Mouse (Mus musculus): Measurements from ENCODE around the gene Ercc4. TPM values are rescaled to one million over a fixed set of nuclear protein-coding genes. Genes with fewer than 3 reads are reported as not detected.
A peak's percentile ranks its signal among the peaks of the same experiment; 100 is the strongest.
"Not testable (repeated sequence)": the region's sequence is repeated elsewhere in the genome, so short reads cannot be mapped to it uniquely, and the experiment has no call there.

The Ercc4 gene
- polyA plus RNA-seq (2017; shearing (Covaris generic)), result 10 to 100 TPM; 16.2 to 20.3 (median 16.3) TPM

DNA sequence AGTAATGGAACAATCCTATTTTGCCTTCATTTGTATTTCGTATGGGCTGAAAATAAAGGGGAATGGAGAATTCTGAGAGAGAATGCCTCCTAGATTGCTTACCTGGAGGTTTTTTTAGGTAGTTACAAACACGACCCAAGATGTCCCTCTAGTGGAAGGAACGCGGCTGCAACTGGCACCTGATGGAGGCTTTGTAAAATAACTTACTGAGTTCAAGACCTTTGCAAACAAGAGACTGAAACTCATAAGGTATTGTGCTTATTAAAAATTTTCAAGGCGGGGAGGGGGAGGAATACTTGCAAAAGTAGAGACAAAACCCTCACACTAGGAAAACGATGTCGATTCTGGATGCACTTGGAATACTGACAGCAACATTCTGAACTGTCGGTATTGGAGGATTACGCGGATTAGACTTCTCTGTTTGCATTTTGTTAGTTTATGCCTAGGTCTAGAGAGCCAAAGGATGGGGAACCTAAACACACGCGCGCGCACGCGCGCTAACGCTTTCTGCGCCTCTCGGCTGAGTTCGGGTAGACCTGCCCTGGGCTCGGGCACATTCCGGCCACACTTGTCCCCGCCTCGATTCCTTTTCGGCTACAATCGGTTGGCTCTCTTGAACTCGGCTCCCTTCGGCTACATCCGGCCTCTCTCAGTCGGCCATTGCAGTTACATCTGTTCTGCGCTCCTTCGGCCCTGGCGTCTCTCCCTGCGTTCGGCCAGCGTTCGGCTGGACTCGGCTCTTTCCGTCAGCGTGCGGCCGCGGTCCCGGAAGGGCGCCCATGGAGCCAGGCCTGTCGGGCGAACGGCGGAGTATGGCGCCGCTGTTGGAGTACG lies at the start of gene Ercc4:
Gene Ercc4 (plus strand): TSS at position 529 of the 834 bp plus-strand sequence.
- peak; percentile 95 for ATAC-seq

DNA sequence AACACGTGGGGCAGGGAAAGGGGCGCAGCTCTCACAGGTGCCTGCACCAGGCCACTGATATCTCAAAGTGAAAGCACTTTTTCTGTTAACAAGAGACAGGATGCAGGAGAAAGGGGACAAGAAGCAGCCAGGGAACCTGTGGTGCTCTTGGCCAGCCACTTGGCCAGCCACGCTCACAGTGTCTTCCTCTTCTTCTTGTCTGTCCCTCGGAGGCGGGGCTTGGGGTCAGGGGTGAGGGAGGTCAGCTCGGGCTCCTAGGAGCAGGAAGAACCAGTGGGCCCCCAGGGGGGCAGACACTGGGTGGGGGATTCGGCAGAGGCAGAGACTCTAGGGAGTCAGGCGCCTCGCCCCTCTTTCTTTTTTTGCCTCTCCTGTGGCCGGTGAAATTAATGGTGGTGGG lies 48.4 kb upstream of the Ercc4 start:
- no peak for ATAC-seq

DNA sequence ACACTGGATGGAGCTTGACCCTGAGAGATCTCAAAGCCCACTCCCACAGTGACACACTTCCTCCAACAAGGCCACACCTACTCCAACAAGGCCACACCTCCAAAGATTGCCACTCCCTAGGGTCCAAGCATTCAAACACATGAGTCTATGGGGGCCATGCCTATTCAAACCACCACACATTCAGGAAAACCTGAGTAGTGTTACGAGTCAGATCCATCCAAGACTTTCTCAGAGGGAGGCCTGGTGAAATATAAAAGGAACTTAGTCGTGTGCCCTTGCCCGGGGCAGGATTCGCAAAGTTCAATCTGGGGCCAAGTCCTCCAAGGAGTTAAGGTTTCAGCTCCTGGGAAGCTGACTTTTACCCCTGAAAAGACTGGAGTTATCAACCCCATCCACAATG lies 35.3 kb upstream of the Ercc4 start:
- no peak for ATAC-seq

DNA sequence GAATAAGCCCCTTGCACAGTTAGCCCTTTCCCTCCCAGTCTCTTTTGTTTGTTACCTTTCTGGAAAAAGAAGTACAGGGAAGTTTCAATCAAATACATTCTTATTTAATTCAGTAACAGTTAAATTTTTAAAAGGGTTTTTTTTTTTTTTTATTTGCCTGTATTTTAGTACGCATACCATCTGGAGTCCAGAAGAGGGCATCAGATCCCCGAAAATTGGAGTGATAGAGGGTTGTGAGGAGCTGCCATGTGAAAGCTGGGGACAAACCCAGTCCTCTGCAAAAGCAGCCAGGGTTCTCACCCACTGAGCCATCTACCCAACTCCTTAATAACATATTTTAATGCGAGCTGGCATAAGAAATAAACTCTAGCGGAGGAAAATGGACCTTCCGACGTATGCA lies 29.3 kb upstream of the Ercc4 start:
- no peak for ATAC-seq

DNA sequence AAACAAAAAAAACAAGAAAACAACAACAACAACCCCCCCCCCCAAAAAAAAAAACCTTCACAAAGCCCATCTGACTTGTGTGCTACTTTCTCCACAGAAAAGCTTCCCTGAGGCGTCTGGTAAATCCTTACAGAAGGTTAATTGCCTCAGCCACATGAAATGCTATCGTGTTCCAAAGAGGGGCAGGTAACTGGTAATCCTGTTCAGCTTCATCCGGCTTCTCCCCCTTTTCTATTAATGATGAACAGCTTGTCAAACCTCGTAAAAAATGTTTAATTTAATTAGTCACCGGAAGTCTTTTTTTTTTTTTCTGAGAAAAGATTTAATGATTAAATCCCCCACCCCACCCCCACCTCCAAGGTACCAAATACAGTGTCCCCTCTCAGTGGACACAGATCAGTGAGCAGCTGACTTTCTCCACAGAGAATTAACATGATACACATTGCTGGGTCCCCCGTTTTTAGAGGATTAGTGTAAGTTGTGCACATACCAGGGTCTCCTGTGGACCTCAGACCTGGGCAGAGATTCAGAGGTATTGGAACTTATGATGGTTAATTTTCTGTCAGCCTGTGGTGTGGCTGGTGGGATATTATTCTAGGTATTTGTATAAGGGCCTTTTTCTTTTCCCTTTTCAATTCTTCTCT lies 26.2 kb upstream of the Ercc4 start:
- ATAC-seq, result no peak

DNA sequence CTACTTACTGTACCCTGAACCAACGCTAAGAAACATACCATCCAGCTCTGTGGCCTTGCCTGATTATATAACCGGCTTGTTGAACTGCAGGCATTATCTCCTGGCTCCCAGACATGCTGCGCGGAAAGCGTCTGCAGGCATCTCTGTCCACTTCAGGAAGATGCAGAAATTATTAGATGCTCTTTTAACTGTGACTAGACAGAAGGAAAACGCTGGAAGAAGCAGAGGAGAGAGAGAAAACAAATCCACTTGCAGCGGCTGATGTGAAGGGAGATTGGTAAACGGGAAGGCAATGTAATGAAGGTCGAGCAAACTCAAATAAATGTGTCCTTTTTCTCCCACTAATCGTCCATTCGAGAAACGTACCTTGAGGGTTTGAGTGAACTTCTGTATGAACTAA lies 1.1 kb upstream of the Ercc4 start:
- no peak for ATAC-seq

DNA sequence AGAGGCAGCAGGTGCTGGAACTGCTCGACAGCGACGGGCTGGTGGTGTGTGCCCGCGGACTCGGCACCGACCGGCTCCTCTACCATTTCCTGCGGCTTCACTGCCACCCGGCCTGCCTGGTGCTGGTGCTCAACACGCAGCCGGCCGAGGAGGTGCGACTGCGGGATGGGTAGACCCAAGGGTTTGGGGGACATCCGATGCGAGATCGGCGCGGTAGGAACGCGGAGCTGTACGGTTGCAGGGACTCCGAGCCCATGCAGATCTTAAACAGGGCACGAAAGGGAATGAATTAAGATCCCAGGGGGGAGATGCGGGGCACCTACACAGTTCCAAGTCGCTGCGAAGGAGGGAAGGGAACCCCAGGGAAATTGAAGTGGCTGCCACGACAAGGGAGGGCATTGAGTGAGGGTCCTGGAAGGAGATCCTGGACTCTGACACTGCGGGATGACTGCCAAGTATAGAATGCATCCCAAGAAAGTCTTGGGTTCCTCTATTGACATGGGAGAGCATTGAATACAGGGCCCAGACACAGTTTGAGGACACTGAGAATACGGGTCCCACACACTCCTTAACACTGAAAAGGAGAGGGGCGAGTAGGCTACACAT lies 609 bp downstream of the Ercc4 start:
- ATAC-seq, result peak; percentile 31

DNA sequence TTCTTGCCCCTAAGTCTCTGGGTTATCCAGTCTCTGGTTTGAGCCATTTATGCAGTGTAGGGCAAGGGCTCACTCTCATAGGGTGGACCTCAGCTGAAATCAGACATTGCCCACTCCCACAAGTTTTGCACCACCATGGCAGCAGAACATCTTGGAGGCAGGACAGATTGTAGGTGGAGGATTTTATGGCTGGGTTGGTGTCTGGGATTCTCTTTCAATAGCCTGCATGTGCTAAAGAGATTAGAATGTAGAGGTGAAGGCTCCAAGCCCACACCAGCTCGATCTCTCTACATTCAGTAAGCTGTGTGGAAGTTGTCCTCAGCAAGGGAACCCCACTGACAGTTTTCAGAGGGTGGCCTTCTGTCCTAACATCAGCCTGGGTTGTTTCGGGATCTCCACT lies 5.3 kb downstream of the Ercc4 start:
- no peak for ATAC-seq

DNA sequence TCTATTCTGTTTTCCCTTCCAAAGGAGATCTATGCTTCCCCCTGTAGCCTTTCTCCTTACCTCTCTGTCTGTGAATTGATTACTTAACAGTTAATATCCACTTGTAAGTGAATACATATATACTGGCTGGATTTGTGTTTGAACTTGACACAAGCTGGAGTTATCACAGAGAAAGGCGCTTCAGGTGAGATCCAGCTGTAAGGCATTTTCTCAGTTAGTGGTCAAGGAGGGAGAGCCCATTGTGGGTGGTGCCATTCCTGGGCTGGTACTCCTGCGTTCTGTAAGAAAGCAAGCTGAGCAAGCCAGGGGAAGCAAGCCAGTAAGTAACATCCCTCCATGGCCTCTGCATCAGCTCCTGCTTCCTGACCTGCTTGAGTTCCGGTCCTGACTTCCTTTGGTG lies 6.0 kb downstream of the Ercc4 start:
- ATAC-seq, result not testable (repeated sequence)

DNA sequence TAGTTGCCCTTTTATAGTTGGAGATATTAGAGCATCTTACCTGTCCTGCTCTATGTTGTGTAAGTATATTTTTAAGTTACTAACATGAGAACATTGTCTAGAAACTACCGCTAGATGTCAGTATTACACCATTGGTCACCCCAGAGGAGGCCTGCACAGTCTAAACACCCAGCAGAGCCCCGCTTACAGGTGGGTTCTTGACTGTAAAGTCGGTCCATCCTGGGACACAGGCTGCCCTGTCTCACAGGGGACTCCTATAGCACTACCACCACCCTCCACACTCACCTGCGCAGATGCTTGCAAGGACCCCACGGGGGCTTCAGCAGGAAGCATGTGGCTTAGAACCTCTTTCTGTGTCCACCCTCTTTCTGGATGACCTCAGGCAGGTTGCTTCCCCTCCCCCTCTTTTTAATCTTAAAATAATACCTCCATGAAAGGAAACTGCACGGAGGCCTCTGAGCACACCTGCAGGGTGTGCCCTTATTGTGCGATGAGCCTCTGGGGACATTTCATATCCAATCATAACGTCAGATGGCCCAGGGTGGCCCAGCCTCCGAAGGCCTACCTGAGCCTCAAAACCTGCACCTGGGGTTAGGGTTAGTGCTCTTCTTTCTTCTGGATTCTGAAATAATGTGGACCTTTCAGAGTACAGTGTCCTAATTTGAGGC lies 7.9 kb downstream of the Ercc4 start:
- peak; percentile 88 for ATAC-seq

DNA sequence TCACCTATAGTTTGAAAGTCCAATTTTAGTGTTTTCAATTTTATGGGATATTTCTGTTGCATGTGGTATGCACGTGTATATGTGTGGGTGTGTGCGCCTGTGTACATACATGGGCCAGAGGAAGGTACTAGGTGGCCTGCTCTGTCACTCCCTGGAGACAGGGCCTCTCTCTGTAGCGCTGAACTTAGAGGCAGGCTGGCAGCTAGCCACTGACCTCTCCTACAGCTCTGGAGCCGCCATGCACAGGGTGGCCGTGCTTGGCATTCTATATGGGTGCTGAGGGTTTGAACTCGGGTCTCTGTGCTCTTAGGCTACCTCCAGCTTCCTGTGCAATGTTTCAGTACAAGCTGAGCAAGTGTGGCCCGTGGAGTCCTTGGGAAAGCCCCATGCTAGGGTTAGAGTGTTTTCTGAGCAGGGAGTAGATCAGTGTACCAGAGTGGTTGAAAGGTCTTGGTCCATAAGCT lies 8.5 kb downstream of the Ercc4 start:
- no peak for ATAC-seq

DNA sequence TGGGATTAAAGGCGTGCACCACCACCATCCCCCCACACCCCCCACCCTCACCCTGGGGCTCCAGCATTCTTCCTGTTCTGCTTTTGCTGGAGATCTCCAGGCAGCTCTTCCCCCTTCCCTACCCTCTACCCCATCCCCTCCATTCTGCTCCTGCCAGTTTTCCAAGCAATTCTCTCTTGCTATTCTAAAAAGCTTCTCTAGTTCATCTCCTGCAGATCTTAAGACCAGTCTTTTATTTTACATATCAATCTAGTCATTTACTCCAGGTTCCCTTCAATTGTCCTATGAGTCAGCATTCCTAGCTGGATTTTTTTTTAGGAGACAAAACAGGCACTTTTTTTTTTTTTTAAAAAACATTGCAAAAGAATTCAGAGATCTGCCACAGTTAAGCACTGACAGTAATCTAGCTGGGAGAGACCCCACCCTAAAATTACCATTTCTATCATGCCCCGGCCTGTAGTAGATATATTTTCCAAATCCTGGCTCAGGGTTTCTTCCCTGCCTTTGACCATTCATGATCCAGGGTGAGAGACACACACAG lies 9.3 kb downstream of the Ercc4 start:
- ATAC-seq, result no peak

DNA sequence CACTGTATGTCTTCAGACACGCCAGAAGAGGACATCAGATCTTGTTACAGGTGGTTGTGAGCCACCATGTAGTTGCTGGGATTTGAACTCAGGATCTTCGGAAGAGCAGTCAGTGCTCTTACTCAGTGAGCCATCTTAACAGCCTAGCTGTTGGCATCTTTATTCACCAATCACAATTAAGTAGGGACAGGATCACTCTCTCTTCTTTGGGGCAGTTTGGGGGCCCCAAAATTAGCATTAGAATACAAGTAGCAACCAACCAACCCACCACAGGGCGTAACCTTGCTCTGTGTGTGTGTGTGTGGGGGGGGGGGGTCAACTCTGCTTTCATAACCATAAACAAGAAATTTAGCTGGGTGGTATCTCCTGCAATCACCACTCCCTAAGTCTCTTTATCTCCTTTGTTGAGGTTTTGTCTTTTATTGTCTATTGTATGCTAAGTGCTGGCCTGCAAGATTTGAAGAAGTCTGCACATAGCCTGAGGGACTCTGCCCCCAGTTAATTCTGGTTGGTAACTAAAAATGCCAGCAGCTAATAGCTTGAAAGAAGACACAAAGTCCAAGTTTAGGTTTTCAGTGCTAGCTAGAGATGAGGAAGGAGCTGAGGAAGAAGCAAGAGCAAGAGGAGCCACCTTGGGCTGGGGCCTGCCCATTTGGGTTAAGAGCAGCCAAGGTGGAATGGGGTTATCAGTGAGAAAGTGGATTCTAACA lies 10.3 kb downstream of the Ercc4 start:
- no peak for ATAC-seq

DNA sequence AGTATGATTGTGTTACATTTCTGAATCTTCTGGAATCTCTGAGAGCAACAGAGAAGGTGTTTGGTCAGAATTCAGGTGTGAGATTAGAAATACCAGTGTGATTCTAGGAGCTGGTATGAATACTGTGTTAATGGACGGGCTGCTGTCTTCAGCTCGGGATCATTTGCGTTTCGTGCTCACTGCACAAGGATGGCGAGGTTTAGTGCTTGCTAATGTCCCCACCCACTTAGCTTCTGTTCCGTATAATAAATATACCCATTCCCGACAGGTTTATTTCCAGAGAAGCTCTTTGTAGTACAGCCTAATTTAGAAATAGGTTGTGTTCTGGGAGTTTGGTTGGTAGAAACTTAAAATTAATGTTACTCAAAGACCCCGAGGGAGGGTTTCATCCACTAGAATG lies 15.9 kb downstream of the Ercc4 start:
- ATAC-seq, result no peak

DNA sequence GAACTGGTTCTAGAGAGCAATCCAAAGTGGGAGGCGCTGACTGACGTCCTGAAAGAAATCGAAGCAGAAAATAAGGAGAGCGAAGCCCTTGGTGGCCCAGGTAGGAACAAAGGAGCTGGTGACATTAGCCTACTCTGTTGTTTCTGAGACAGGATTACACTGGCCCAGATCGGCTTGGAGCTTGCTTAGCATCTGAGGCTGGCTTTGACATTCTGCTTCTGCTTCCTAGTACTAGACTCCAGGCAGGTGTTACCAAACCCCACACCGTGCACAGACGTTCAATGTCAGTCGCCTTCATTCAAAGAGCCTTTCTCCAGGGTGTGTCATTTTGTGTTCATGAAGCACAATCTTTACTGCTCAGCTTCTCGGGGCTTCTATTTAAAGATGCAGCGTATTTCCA lies 18.1 kb downstream of the Ercc4 start:
- ATAC-seq, result no peak

DNA sequence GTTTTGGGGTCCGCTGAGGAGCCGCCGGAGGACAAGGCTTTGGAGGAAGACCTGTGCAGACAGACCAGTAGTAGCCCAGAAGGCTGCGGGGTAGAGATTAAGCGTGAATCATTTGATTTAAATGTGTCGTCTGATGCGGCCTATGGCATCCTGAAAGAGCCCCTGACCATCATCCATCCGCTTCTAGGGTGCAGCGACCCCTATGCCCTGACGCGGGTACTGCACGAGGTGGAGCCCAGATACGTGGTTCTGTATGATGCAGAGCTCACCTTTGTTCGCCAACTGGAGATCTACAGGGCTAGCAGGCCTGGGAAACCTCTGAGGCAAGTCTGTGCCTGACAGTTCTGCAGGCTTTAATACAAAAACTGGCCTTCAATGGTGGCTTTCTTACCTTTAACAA lies 20.9 kb downstream of the Ercc4 start:
- ATAC-seq, result no peak

DNA sequence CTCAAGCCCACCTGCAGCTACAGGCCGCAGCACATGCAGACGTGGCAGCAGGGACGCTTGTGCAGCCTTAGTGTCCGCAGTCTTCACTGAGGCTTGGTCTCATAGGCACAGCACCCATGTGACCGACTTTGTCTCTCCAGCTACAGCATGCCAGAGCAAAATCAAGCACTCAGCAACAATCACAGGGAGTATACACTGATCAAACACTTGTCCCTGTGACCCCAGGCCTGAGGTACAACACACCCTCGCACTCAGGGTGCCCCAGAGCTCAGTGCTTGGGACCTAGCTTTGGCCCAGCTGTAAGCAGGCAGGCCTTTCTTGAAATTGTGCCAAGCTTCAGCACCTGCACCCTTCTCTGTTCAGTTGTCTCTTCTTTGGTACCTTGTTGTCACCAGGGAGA lies 31.7 kb downstream of the Ercc4 start:
- no peak for ATAC-seq

DNA sequence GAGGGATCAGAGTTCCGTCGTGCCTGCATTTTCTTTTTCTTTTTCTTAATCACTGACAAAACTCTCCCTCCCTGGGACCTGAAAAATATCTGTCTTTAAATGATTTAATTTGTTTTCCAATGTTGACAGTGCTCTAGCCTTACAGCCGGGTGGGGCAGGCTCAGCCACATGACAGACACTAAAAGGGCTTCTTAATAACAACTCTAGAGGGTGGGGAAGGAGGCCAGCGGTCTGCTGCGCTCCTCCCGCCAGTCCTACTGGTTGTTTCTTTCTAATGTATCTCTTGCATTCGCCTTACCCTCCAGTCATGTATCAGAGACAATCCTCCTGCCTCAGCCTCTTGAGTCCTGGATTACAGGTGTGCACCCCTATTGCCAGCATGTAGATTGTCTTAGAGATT lies 34.4 kb downstream of the Ercc4 start:
- no peak for ATAC-seq

DNA sequence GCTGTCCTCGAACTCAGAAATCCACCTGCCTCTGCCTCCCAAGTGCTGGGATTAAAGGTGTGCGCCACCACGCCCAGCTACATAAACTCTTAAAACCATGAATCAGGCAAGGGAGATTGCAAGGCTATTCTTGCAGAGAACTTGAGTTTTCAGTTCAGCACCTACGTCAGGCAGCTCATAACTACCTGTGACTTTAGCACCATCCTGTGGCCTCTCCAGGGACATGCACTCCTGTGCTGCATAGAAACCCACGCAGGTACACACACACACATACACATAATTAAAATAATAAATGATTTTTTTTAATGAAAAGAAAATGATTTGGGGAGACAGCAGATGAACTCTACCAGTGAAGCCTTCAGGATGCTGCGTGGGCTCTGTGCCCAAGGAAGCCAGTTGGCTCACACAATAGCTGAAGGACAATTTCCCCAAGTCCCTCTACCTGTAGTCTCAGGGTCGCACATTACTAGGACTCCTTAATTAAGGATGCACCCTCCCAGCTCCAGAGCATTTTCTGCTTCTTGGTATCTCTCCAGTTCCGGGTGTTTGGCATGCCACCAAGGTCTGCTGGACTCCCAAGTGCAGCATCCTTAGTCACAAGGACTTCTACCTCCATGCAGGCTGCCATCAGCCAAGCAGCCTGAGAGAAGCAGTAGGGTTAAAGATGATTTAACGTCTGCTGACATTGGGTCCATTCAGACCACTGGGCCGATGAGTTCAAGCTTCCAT lies 35.4 kb downstream of the Ercc4 start:
- no peak for ATAC-seq

DNA sequence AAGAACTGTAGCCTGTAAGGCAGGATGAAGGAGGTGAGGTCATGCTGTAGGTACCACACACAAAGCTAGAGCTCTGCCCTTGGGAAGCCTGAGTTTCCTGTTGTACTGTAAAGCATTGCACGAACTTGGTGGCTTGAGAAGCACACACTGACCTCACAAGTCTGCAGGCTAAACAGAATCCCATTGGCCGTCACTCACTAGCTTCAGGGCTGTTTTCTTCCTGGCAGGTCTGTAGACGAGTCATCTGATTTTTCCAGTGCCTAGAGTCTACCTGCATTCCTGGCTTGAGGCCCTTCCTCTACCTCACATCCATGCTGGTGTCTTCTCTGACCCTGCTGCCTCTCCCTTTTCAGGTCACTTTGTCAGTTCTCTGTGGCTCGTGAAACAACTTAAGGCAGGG lies 36.7 kb downstream of the Ercc4 start:
- no peak for ATAC-seq

DNA sequence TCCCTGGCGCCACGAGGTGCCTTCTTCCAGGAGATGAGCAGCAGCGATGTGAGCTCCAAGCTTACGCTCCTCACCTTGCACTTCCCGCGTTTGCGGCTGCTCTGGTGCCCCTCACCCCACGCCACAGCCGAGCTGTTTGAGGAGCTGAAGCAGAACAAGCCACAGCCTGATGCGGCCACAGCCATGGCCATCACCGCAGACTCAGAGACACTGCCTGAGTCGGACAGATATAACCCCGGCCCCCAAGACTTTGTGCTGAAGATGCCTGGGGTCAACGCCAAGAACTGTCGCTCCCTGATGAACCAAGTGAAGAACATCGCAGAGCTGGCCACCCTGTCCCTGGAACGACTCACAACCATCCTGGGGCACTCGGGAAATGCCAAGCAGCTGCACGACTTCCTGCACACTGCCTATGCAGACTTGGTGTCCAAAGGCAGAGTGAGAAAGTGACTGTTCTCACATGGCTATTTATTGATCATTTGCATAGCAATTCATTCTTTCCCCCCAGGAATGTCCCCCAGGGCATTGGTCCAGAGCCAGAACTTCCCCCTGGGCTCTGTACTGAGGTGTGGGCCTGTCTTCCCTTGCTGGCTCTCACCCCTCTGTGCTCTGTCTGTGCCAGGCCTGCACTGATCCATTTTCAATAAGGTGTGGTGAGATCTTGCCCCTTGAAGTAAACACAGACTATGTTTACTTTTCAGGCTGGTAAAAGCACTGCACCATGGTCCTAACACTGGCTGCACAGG lies 38.5 kb downstream of the Ercc4 start:
- no peak for ATAC-seq

Data from inflammation-experienced regulatory T-cells, adult 6 months (primary cell).